ENCODE assay signal across 13 mouse cellular contexts in the genomic region with DNA sequence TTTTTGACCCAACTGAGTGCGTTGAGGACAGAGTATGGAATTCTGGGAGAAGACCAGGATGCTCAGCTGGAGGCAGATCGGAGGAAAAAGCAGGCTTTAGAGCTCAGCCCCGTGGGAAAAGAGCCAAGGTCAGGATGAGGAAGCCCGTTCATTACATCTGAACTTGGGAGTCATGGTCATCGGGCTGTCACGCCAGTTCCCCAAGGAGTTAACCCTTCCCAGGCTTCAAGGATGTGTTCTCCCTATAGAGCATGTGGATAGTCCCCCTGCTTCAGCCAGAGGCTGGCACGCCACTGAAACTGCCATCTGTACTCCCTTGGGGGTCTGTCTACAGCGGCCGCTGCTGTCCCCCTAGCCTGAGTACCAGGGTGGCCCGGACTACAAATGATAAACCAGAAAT. TPM values are rescaled to one million over a fixed set of nuclear protein-coding genes. Genes with fewer than 3 reads are reported as not detected.
A peak's percentile ranks its signal among the peaks of the same experiment; 100 is the strongest.
DNase-seq lines count a peak whose midpoint lies in the region; TF ChIP-seq lines count a peak whose summit lies in the region.
"Had no signal": no experiment of that assay in that cellular context is flagged by ENCODE, and none has a peak within 500 bp of the region (broad histone marks: within the 10 kb centered on the region; RNA-seq: fewer than 3 reads in every experiment).

No protein-coding gene starts in this region.

- H3K27ac ChIP-seq in layer of hippocampus, adult 2 months: peak overlapping the region; percentile 6; the same call in 1 of the 2 replicates
- H3K27ac ChIP-seq: left cerebral cortex, adult 2 months; liver, embryonic 15.5 days; stomach, embryonic 15.5 days had no signal

- DNase-seq in cerebellum, adult 11 months: peak; percentile 39
- no peak for DNase-seq in cerebellum, postnatal 36 days
- DNase-seq in layer of hippocampus, adult 2 months (ENCODE audit: low spot score in 2 of 2): no peak
- DNase-seq in layer of hippocampus, adult 8-10 months (ENCODE audit: low spot score in 2 of 2): no peak
- DNase-seq in adrenal gland, postnatal 36 days: peak; percentile 85 to 86
- DNase-seq in kidney, postnatal 14 days: peak; percentile 72
- no peak for DNase-seq in left cerebral cortex, adult 18-20 months (ENCODE audit: low spot score in 2 of 2)
- DNase-seq in T-cell, adult 2 months (ENCODE audit: low spot score): no peak
- DNase-seq: gastrocnemius, postnatal 36 days had no signal

- no peak overlapping the region for H3K4me3 ChIP-seq in layer of hippocampus, adult 2 months
- H3K4me3 ChIP-seq: left cerebral cortex, adult 2 months; liver, embryonic 15.5 days; stomach, embryonic 15.5 days had no signal

- TF ChIP-seq CTCF in layer of hippocampus, adult 2 months (conservative IDR thresholded peaks at IDR 0.05): no peak

RNA-seq across cellular contexts. Expression of a gene that starts 5.1 kb away (rescaled TPM):
- total RNA-seq in layer of hippocampus, adult 2 months (2021): 10 to 100 TPM; 24.4 to 27.8 TPM
- 10 to 100 TPM; 29.9 to 38.8 (median 36.2) TPM for total RNA-seq in layer of hippocampus, adult 8-10 months (2022)
- 100 to 1,000 TPM in 1 of 2 experiments, 10 to 100 TPM in 1; 64.3 to 124 TPM for total RNA-seq in adrenal gland, postnatal 36 days (2021)
- 10 to 100 TPM; 17.8 to 21.5 TPM for total RNA-seq in left cerebral cortex, adult 18-20 months (2021)

RNA-seq across cellular contexts. Expression of a gene that starts 12.0 kb away (rescaled TPM):
- total RNA-seq in layer of hippocampus, adult 2 months (2021): 100 to 1,000 TPM; 905 to 943 TPM
- 1,000 to 10,000 TPM in 2 of 4 experiments, 100 to 1,000 TPM in 2; 690 to 1,011 (median 866) TPM for total RNA-seq in layer of hippocampus, adult 8-10 months (2022)
- 1,000 to 10,000 TPM; 1,120 to 1,187 TPM for total RNA-seq in adrenal gland, postnatal 36 days (2021)
- 1,000 to 10,000 TPM in 1 of 2 experiments, 100 to 1,000 TPM in 1; 952 to 1,003 TPM for total RNA-seq in left cerebral cortex, adult 18-20 months (2021)

RNA-seq across cellular contexts. Expression of a gene that starts 46.9 kb away (rescaled TPM):
- total RNA-seq in layer of hippocampus, adult 2 months (2021): 1 to 10 TPM; 1.4 to 1.5 TPM
- 1 to 10 TPM; 1.9 to 2.6 (median 2.2) TPM for total RNA-seq in layer of hippocampus, adult 8-10 months (2022)
- under 1 TPM; 0.23 to 0.36 TPM for total RNA-seq in adrenal gland, postnatal 36 days (2021)
- 1 to 10 TPM; 1.2 to 1.4 TPM for total RNA-seq in left cerebral cortex, adult 18-20 months (2021)
- total RNA-seq: G1E had no signal

Comparison
In these comparisons a context has a peak if more than half of its experiments do, and no peak if none do; other contexts are left out.
1. DNase-seq: peak in cerebellum, adult 11 months (single experiment), adrenal gland, postnatal 36 days (2 of 2) and kidney, postnatal 14 days (single experiment); none in cerebellum, postnatal 36 days (0 of 2), layer of hippocampus, adult 2 months (0 of 2), layer of hippocampus, adult 8-10 months (0 of 2), left cerebral cortex, adult 18-20 months (0 of 2) and T-cell, adult 2 months (single experiment).